Mouse (Mus musculus): Measurements from ENCODE around the gene Ubqlnl.
A peak's percentile ranks its signal among the peaks of the same experiment; 100 is the strongest.

The Ubqlnl gene

GRCm38 (mm10) chr7:104150456-104150855, at the start of gene Ubqlnl:
Gene Ubqlnl (minus strand): TSS chr7:104150556.
- DNase-seq (ENCODE audit: low spot score) = no peak

GRCm38 (mm10) chr7:104199822-104200221, 49.5 kb upstream of the Ubqlnl start:
- DNase-seq (ENCODE audit: low spot score) = peak; percentile 78

GRCm38 (mm10) chr7:104195885-104196284, 45.5 kb upstream of the Ubqlnl start, which contains the start of gene Olfr649:
Gene Olfr649 (minus strand): TSS chr7:104195985.
- DNase-seq (ENCODE audit: low spot score) = no peak

- DNase-seq (ENCODE audit: low spot score) = no peak
These were observed 40.9 kb upstream of the Ubqlnl start for GRCm38 (mm10) chr7:104191275-104191674.

- DNase-seq (ENCODE audit: low spot score) = no peak
These were observed 32.9 kb upstream of the Ubqlnl start, which contains the start of gene Olfr648 for GRCm38 (mm10) chr7:104183292-104183691. Gene Olfr648 (minus strand): TSS chr7:104183392.

GRCm38 (mm10) chr7:104179074-104179473, 28.7 kb upstream of the Ubqlnl start:
- DNase-seq (ENCODE audit: low spot score) = no peak

GRCm38 (mm10) chr7:104178422-104179054, 28.2 kb upstream of the Ubqlnl start:
- DNase-seq (ENCODE audit: low spot score) = no peak

GRCm38 (mm10) chr7:104175085-104175484, 24.7 kb upstream of the Ubqlnl start:
- DNase-seq (ENCODE audit: low spot score) = no peak

- DNase-seq (ENCODE audit: low spot score) = no peak
These were observed 19.4 kb upstream of the Ubqlnl start for GRCm38 (mm10) chr7:104169634-104170204.

- DNase-seq (ENCODE audit: low spot score) = no peak
These were observed 16.7 kb upstream of the Ubqlnl start for GRCm38 (mm10) chr7:104167105-104167504.

GRCm38 (mm10) chr7:104143179-104143578, 7.2 kb downstream of the Ubqlnl start, which contains the start of gene Ubqln3:
Gene Ubqln3 (minus strand): TSS chr7:104143279.
- no peak for DNase-seq (ENCODE audit: low spot score)

GRCm38 (mm10) chr7:104137305-104137704, 13.1 kb downstream of the Ubqlnl start, which contains the start of gene Olfr643:
Gene Olfr643 (minus strand): TSS chr7:104137405.
- no peak for DNase-seq (ENCODE audit: low spot score)

- DNase-seq (ENCODE audit: low spot score) = no peak
These were observed 20.6 kb downstream of the Ubqlnl start, which contains the start of gene Ubqln5 for GRCm38 (mm10) chr7:104129726-104130125. Gene Ubqln5 (minus strand): TSS chr7:104129826.

GRCm38 (mm10) chr7:104104757-104104972, 45.7 kb downstream of the Ubqlnl start, which contains the start of gene Olfr646:
Gene Olfr646 (plus strand): TSS chr7:104104873.
- no peak for DNase-seq (ENCODE audit: low spot score)

GRCm38 (mm10) chr7:104103913-104104756, 46.2 kb downstream of the Ubqlnl start:
- DNase-seq (ENCODE audit: low spot score) = no peak
